Mouse (Mus musculus) megakaryocyte progenitor cell, adult 5-6 weeks (primary cell): ENCODE measurements around the gene Cr2. TPM values are rescaled to one million over a fixed set of nuclear protein-coding genes. Genes with fewer than 3 reads are reported as not detected.
"Not testable (repeated sequence)": the region's sequence is repeated elsewhere in the genome, so short reads cannot be mapped to it uniquely, and the experiment has no call there.

Source experiments
- ATAC-seq: replicated peaks from 2 replicates; pipeline ENCODE4 v1.8.0; 2016; ENCODE audit warnings: mild to moderate bottlenecking, moderate TSS enrichment, inconsistent platforms; ENCODE audit not compliant: poor library complexity
- total RNA-seq, 2 experiments: library from RNA; stranded (forward) in 1 of 2; stranded (reverse) in 1 of 2; fragments of 157-497, 149-512 nt in 1 of 2; fragments of 200-1000 nt in 1 of 2; gene quantifications; 2 replicates each; pipeline versions ENCODE4 v1.2.3 to v1.2.4; 2015 to 2017

Cr2 gene
- not detected in 2 replicates for total RNA-seq (2015)
- not detected in 2 replicates for total RNA-seq (2017)

GRCm38 (mm10) chr1:195175980-195176931 lies at the start of gene Cr2:
Cr2 (minus strand) TSS chr1:195176716.
- peak; percentile 100 for ATAC-seq

GRCm38 (mm10) chr1:195221781-195222180 lies 45.3 kb upstream of the Cr2 start:
- ATAC-seq: no peak

- not testable (repeated sequence) for ATAC-seq
These were observed 36.3 kb upstream of the Cr2 start for GRCm38 (mm10) chr1:195212851-195213250.

GRCm38 (mm10) chr1:195184746-195185145 lies 8.2 kb upstream of the Cr2 start:
- ATAC-seq: no peak

- no peak for ATAC-seq
These were observed 11.3 kb downstream of the Cr2 start for GRCm38 (mm10) chr1:195164996-195165755.

- no peak for ATAC-seq
These were observed 44.4 kb downstream of the Cr2 start for GRCm38 (mm10) chr1:195132070-195132469.

- 0 out of 2 replicates have a peak, but pooled peaks have one; percentile 0 for ATAC-seq
These were observed 44.9 kb downstream of the Cr2 start for GRCm38 (mm10) chr1:195131675-195132015.

- ATAC-seq: peak; percentile 88
These were observed 45.4 kb downstream of the Cr2 start, which contains the start of gene Cr1l for GRCm38 (mm10) chr1:195130953-195131674. Cr1l (minus strand) TSS chr1:195131586.

- ATAC-seq: peak; percentile 6; the same call in 1 of the 2 replicates
These were observed 46.0 kb downstream of the Cr2 start for GRCm38 (mm10) chr1:195130479-195130878.

GRCm38 (mm10) chr1:195129867-195130266 lies 46.6 kb downstream of the Cr2 start:
- no peak for ATAC-seq

- ATAC-seq: peak; percentile 42; the same call in 1 of the 2 replicates
These were observed 62.1 kb downstream of the Cr2 start for GRCm38 (mm10) chr1:195114414-195114813.

GRCm38 (mm10) chr1:195113621-195114020 lies 62.9 kb downstream of the Cr2 start:
- ATAC-seq: peak; percentile 90

- ATAC-seq: no peak
These were observed 75.8 kb downstream of the Cr2 start for GRCm38 (mm10) chr1:195100693-195101092.

GRCm38 (mm10) chr1:195098004-195098403 lies 78.5 kb downstream of the Cr2 start:
- no peak for ATAC-seq

- peak; percentile 95 for ATAC-seq
These were observed 84.2 kb downstream of the Cr2 start, which contains the start of gene Cd46 for GRCm38 (mm10) chr1:195092220-195092720. Cd46 (minus strand) TSS chr1:195092249.

GRCm38 (mm10) chr1:195091699-195092219 lies 84.8 kb downstream of the Cr2 start:
- ATAC-seq: peak; percentile 77
